Mouse (Mus musculus) activated CD4-positive, CD25-positive, alpha-beta regulatory T cell, adult 4 months (primary cell): ENCODE data around the gene Jund. TPM values are rescaled to one million over a fixed set of nuclear protein-coding genes. Genes with fewer than 3 reads are reported as not detected.

Experiments used
- ATAC-seq: one replicate; pipeline ENCODE4 v1.8.0; 2017
- polyA plus RNA-seq, 2 experiments: library from polyadenylated mRNA; unstranded; fragments of 100-300 nt; shearing (Covaris generic); gene quantifications; one replicate each; pipeline ENCODE4 v1.2.1; 2017

Gene Jund
- polyA plus RNA-seq, 2 experiments from 2014 or later = 12.5 to 20.0 TPM

GRCm38 (mm10) chr8:70674716-70675115 lies 24.0 kb upstream of the Jund start:
- no peak for ATAC-seq

DNA sequence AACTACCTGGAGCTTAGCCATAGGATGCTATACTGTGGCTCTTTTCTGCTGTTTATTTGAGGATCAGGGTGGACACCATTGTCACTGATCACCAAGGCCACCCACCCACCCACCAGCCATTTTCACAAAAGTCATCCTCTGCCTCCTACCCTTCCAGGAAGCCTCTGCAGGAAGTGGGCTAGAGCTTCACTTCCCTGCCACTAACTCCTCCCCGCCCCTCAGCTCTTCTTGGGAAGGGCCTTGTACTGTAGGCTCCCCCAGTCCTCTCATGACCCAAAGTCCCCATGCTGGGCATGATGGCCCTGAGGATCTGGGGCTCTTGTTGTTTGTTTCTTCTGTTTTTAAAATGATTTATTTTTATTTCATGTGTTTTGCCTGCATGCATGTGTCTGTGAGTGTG lies 23.4 kb upstream of the Jund start:
- ATAC-seq = peak; percentile 44

DNA sequence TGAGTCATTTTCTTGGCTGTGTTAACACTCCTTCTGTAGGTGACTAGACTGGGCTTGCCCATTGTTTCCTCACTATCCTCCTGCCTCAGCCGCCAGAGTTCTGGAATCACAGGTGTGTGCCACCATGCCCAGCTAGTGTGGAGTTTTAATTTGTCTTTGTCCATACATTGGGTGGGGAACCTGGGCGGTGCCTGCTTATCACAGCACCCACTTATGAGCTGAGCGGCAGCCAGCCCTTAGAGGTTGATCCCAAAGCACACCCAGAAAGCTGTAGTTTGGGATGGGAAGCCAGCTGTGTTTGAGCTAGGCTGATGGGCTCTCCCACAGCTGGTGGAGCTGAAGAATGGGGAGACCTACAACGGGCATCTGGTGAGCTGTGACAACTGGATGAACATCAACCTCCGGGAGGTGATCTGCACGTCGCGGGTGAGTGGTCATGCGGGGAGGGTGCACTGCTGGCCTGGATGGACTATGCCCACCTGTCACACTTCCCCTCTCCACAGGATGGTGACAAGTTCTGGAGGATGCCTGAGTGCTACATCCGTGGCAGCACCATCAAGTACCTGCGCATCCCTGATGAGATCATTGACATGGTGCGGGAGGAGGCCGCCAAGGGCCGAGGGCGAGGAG lies 21.2 kb upstream of the Jund start:
- no peak for ATAC-seq

GRCm38 (mm10) chr8:70678679-70679078 lies 20.1 kb upstream of the Jund start:
- no peak for ATAC-seq

DNA sequence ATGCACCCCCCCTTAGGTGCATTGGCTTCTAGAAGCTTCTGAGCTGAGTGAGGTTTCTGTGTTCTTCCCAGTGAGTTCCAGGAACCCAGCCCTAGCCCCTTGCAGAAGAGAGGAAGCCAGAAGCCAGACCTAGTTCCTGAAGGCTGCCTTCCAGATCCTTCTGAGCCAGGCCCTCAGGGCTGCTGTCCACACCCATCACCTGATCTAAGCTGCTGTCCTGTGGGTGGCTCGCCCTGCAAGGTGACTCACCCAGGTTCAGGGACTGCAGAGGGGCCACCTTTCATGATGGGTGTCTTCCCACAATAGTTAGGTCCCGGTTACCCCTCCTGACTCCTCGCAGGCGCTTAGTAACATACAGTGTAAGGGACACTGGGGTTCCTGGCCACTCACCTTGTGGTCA lies 19.3 kb upstream of the Jund start:
- no peak for ATAC-seq

- no peak for ATAC-seq
These were observed 18.7 kb upstream of the Jund start for GRCm38 (mm10) chr8:70680039-70680438.

DNA sequence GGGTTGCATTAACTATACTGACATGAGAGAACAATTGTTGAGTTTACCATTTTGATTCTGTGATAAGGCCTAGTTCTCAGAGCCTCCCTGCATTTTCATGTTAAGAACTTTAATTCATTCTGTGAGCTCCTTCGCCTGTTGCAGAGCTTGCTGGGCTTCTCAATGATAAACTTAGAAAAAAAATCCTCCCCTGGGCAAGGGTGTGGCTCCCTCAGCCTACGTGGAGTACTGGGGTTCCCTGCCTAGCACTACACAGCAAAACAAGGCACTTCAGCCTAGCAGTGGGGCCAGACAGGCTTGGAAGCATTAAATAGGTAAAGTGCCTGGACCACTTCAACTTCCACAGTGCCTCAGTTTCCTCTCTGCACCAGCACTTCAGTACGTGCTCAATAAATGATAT lies 17.3 kb upstream of the Jund start:
- no peak for ATAC-seq

DNA sequence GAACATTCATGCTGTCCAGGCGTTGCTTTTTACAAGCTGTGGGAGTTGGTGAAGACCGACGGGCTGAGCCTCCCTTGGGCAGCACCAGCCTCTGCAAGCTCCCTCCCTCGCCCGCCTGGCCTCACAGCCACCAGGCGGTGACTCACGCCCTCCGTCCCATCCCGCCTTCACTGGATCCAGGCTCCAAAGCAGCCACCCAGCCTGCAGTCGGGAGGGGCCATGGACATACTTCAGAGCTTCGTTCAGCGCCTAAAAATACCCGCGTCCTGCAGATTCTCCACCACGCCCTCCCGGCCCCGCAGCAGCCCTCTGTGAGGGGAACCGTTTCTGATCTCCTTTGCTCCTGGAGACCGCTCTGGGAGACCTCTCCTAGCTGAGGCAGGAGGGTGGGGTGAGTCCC lies 16.6 kb upstream of the Jund start:
- no peak for ATAC-seq

DNA sequence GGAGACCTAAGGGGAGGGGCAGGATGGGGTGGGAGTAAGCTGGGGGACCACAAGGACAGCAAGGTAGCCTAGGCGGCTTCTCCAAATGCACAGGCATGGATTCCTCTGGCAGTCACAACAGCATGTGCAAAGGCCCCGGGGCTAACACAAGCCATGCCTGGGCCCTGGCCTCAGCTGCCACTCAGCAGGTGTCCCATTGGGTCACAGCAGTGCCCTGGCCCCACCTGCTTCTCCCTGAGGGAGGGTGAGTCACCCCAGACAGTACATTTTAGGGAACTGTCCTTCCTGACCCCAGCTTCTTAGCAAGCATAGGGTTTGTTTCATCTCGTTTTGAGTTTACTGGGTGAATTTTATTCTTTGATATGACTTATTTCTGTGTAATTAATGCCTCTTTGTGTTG lies 16.1 kb upstream of the Jund start:
- ATAC-seq = no peak

- peak; percentile 98 for ATAC-seq
These were observed 14.5 kb upstream of the Jund start for GRCm38 (mm10) chr8:70684291-70684690.

GRCm38 (mm10) chr8:70687576-70687975 lies 11.2 kb upstream of the Jund start:
- ATAC-seq = no peak

GRCm38 (mm10) chr8:70688136-70688535 lies 10.6 kb upstream of the Jund start:
- ATAC-seq = no peak

DNA sequence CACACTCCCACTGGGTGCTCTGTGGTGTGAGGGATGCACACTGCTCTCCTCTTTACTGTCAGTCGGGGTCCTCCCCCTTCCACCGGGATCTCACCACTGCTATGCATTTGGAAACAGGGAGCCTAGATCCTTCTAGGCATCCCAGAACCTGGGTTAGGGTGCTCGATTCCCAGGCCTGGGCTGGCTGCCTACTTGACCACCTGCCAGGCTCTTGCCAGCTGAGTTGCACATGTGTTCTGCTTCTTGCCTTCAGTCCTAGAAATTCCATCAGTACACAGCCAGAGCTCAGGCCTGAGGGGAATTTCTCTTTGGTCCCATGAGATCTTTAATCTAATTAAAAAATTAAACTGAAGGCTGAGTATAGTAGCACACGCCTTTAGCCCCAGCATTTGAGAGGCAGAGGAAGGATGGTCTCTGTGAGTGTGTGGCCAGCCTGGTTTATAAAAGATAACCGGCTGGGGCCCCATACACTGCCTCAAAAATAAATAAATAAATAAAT lies 8.8 kb upstream of the Jund start:
- no peak for ATAC-seq

DNA sequence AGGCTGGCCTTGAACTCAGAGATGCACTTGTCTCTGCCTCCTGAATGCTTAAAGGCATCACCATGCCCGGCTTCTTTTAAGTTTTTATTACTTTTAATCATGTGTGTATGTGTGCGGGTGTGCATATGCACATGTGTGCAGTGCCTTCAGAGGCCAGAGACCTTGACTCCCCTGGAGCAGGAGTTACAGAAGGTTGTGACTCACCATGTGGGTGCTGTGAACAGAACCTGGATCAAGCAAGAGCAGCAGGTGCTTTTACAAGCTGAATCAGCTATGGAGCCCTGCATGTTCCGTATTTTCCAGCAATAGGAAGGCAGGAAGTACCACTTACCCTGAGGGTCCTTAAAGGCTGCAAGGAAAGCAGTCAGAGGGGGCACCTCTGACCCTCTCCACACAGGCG lies 7.5 kb upstream of the Jund start:
- ATAC-seq = no peak

DNA sequence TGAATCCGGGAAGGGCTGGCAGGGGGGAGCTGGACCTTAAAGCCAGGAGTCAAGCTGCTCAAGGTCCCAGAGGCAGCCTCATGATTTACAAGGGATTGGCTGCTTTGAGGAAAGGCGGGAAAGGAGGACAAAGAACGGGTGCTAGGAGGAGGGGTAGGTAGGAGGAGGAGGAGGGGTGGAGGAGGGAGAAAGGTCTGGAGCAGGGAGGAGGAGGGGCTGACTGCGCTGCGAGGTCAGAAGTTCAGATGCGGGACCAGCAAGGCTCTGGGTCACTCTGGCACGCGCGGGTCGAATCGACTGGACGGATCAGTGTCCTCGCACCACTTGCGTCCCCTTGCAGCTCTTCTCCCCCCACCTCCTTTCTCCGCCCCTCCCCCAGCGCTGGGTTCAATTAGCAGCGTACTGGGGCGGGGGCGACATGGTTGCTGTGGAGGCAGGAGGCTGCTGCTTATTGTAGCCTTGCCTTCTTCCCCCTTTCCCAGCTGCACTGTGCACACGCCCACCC lies 7.0 kb upstream of the Jund start:
- ATAC-seq = no peak

GRCm38 (mm10) chr8:70693636-70694035 lies 5.1 kb upstream of the Jund start:
- no peak for ATAC-seq

DNA sequence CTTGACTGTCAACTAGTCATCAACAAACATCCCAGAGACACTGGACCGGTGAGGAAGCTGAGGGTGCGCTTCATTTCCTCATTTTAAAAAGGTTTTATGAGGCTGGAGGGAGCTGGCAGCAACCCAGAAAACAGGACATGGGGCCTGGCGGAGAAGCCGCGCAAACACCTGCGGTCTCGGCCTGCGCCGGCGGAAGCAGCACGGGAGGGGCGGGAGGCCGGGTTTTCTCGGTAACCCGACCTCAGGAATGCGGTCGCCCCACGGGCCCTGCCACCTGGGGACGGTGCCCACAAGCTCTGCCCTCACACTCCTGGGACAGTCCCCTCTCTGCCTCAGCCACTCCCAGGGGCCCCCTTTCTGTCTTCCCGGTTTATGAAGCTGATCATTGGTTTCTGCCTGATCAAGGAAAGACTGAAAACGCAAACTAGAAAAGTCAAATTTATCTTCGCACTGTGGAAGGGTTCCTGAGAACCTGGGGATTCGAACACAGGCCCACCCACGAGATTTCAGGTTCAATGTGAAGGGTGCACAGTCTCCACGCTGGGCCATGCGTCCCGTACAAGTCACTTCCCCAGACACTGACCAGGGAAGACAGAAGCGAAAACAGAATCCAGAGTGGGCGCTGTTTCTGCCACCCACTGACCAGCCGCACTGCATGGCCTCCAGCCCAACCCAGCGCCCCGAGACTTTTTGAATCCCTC lies 3.3 kb upstream of the Jund start:
- ATAC-seq = no peak

- no peak for ATAC-seq
These were observed 2.5 kb upstream of the Jund start for GRCm38 (mm10) chr8:70696019-70696885.

DNA sequence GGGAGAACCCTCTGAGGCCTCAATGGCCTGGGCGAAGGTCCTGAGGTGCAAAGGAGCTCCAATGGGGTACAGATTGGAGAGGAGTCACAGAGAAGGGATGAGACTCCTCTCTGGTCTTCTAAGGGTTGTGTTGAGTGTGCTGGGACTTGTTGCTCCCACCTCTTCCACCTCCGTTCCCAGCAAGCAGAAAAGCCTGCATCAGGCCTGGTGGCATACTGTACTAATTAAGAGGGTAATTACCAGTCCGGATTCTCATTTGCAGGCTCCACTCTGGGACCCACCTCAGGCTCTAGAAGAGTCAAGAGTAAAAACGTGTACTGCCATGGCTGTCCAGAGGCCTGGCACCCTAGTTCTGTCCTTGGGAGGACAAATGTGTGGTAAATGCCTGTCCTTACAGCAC lies 1.8 kb upstream of the Jund start:
- ATAC-seq = no peak

- ATAC-seq = no peak
These were observed 1.1 kb upstream of the Jund start for GRCm38 (mm10) chr8:70697366-70698250.

DNA sequence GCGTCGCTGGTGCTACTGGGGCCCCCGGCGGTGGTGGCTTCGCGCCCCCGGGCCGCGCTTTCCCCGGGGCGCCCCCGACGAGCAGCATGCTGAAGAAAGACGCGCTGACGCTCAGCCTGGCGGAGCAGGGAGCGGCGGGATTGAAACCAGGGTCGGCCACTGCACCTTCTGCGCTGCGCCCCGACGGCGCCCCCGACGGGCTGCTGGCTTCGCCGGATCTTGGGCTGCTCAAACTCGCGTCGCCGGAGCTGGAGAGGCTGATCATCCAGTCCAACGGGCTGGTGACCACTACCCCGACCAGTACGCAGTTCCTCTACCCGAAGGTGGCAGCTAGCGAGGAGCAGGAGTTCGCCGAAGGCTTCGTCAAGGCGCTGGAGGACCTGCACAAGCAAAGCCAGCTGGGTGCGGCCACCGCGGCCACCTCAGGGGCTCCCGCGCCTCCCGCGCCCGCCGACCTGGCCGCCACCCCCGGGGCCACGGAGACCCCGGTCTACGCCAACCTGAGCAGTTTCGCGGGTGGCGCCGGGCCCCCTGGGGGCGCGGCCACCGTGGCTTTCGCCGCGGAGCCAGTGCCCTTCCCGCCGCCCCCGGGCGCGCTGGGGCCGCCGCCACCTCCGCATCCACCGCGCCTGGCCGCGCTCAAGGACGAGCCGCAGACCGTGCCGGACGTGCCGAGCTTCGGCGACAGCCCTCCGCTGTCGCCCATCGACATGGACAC lies 526 bp downstream of the Jund start:
- peak; percentile 1 for ATAC-seq
